Mouse (Mus musculus): Measurements from ENCODE around the gene Zfp148. TPM values are rescaled to one million over a fixed set of nuclear protein-coding genes. Genes with fewer than 3 reads are reported as not detected.
"Not testable (repeated sequence)": the region's sequence is repeated elsewhere in the genome, so short reads cannot be mapped to it uniquely, and the experiment has no call there.

Zfp148 gene
- total RNA-seq (2012; rRNA removed) (14.8 and 15.6 TPM in 2 replicates), polyA plus RNA-seq (2012; ENCODE audit: insufficient read depth in 1 of 2, insufficient read length in 2 of 2, low read depth in 1 of 2, low replicate concordance in 2 of 2, missing spikeins in 1 of 2) (10 to 100 TPM; 19.2 to 22.2 TPM)

DNA sequence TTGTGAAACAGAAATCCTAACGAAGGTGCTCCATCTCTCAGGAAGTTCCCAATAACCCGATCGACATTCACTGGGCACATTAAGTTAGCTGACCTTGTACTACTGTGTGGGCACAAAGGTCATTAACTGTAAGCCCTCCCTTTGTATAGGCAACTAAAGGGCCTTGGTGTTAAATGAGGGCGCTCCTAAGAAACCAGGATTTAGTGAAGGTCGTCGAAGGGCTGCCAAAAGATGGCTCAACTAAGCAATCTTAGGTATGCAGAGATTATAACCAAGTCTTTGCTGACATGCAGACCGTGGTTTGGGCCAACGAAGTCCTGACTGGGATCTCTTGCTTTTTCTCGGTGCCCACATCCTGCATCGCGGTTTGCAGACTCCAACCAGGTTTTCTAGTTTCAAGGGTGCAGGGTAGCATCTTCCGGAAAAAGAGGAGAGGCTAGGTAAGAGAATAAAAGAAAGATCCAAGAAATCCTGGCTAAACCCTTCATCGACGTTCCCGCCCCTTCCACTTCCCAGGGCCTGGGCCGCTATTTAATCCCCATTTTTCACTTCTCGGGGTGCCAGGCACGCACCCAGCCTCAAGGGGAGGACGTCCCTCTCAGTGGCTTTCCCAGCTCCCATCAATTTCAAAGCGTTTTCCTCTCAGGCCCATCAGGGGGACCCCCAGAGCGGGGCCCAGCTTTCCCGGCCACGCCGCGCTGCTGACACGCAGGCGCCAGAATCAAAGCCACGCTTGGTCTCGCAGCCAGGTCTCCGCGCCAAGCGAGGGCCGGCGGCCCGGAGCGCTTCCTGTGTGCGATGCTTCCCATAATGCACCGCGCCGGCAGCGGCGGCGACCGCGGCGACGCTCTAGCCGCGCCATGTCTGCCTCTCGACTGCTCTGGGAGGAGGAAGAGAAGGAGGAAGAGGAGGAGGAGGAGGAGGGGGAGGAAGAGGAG, at the start of gene Zfp148:
Gene Zfp148, plus strand, starts transcription at position 893 of the 938 bp plus-strand sequence.
- Histone ChIP-seq H3K27ac (ENCODE audit: control insufficient read depth, low read depth, low read length) (peak within 1 kb of the TSS; percentile 74), H3K4me3 (ENCODE audit: control insufficient read depth in 1 of 2, insufficient read depth in 1 of 2, low read depth in 2 of 2, low read length in 2 of 2) (peak within 1 kb of the TSS; percentile 90 to 95), H3K9ac (ENCODE audit: control insufficient read depth, low read depth, low read length, poor library complexity, severe bottlenecking) (peak within 1 kb of the TSS; percentile 96), H3K79me2 (ENCODE audit: control insufficient read depth, insufficient read depth, low read length, poor library complexity) (peaks cover 47% of the 10 kb centered on the region), H3K4me1 (ENCODE audit: control insufficient read depth in 1 of 2, insufficient read depth in 2 of 2, low read length in 2 of 2) (peaks cover 4 to 17% of the 10 kb centered on the region in 2 experiments), H3K36me3 (ENCODE audit: control insufficient read depth in 1 of 2, insufficient read depth in 2 of 2, low read length in 2 of 2) (peaks cover 0 to 23% of the 10 kb centered on the region in 2 experiments; a peak in 3 of 4 replicates)
- H3K9me3 ChIP-seq (replicated peaks; ENCODE audit: insufficient read depth, low read length); H3K27me3 ChIP-seq (ENCODE audit: control insufficient read depth in 1 of 2, insufficient read depth in 2 of 2, low read length in 2 of 2): not testable (repeated sequence)
- DNase-seq (ENCODE audit: low read depth, low spot score) = peak; percentile 96
- peak; percentile 47; the same call in 1 of the 2 replicates for TF ChIP-seq ZMIZ1 (IDR thresholded peaks at IDR 0.05; ENCODE audit: low read depth, low read length)
- TF ChIP-seq TBP (IDR thresholded peaks at IDR 0.05; ENCODE audit: low read depth, low read length) = peak; percentile 73
- TF ChIP-seq NELFE (IDR thresholded peaks at IDR 0.05; ENCODE audit: low read depth, low read length) = peak; percentile 94
- peak; percentile 81 for TF ChIP-seq SIN3A (IDR thresholded peaks at IDR 0.05; ENCODE audit: low read length)
- peak; percentile 69 for TF ChIP-seq TCF12 (IDR thresholded peaks at IDR 0.05; ENCODE audit: low read depth, low read length)
- TF ChIP-seq MXI1 (IDR thresholded peaks at IDR 0.05; ENCODE audit: low read depth, low read length) = peak; percentile 86
- peak; percentile 56; the same call in 1 of the 2 replicates for TF ChIP-seq MAX (IDR thresholded peaks at IDR 0.05; ENCODE audit: low read length)
- TF ChIP-seq POLR2AphosphoS2 (IDR thresholded peaks at IDR 0.05; ENCODE audit: low read length) = peak; percentile 92
- TF ChIP-seq ELF1 (IDR thresholded peaks at IDR 0.05; ENCODE audit: low read depth, low read length) = peak; percentile 95
- TF ChIP-seq NRF1 (IDR thresholded peaks at IDR 0.05; ENCODE audit: insufficient read depth, low read depth, low read length, poor library complexity, severe bottlenecking) = peak; percentile 61
- peak; percentile 86 to 94 for TF ChIP-seq POLR2A (IDR thresholded peaks at IDR 0.05; ENCODE audit: control insufficient read depth in 1 of 2, insufficient read depth in 1 of 2, low read depth in 1 of 2, low read length in 2 of 2, poor library complexity in 1 of 2)
- peak; percentile 72 for TF ChIP-seq MYC (IDR thresholded peaks at IDR 0.05; ENCODE audit: low read depth, low read length)
- peak; percentile 92 for TF ChIP-seq HCFC1 (IDR thresholded peaks at IDR 0.05; ENCODE audit: low read depth, low read length)

- TF ChIP-seq E2F4 (IDR thresholded peaks at IDR 0.05; ENCODE audit: borderline replicate concordance, low read depth, low read length) = no peak
- no peak for TF ChIP-seq ELF1 (IDR thresholded peaks at IDR 0.05; ENCODE audit: low read depth, low read length)
- TF ChIP-seq POLR2A (IDR thresholded peaks at IDR 0.05; ENCODE audit: control insufficient read depth in 1 of 2, insufficient read depth in 1 of 2, low read depth in 1 of 2, low read length in 2 of 2, poor library complexity in 1 of 2) = no peak
- TF ChIP-seq TAL1 (IDR thresholded peaks at IDR 0.05; ENCODE audit: low read length) = no peak
- no peak for TF ChIP-seq HCFC1 (IDR thresholded peaks at IDR 0.05; ENCODE audit: low read depth, low read length)
- TF ChIP-seq GABPA (IDR thresholded peaks at IDR 0.05; ENCODE audit: low read depth, low read length) = no peak
- no peak for TF ChIP-seq NRF1 (IDR thresholded peaks at IDR 0.05; ENCODE audit: insufficient read depth, low read depth, low read length, poor library complexity, severe bottlenecking)
- TF ChIP-seq USF1 (IDR thresholded peaks at IDR 0.05; ENCODE audit: low read depth, low read length) = no peak
- TF ChIP-seq MYC (IDR thresholded peaks at IDR 0.05; ENCODE audit: low read depth, low read length) = no peak
- TF ChIP-seq RCOR1 (IDR thresholded peaks at IDR 0.05; ENCODE audit: low read depth, low read length) = no peak
- TF ChIP-seq CHD1 (IDR thresholded peaks at IDR 0.05; ENCODE audit: low read depth, low read length) = no peak
- no peak for TF ChIP-seq USF2 (IDR thresholded peaks at IDR 0.05; ENCODE audit: borderline replicate concordance in 1 of 2, insufficient read depth in 1 of 2, low read depth in 1 of 2, low read length in 2 of 2)
- Histone ChIP-seq H3K9me3 (replicated peaks; ENCODE audit: insufficient read depth, low read length) (no peaks in the 10 kb centered on the region), H3K27ac (ENCODE audit: control insufficient read depth, low read depth, low read length) (no peak overlapping the region), H3K36me3 (ENCODE audit: control insufficient read depth in 1 of 2, insufficient read depth in 2 of 2, low read length in 2 of 2) (no peaks in the 10 kb centered on the region), H3K79me2 (ENCODE audit: control insufficient read depth, insufficient read depth, low read length, poor library complexity) (no peaks in the 10 kb centered on the region), H3K9ac (ENCODE audit: control insufficient read depth, low read depth, low read length, poor library complexity, severe bottlenecking) (no peak overlapping the region), H3K4me1 (ENCODE audit: control insufficient read depth in 1 of 2, insufficient read depth in 2 of 2, low read length in 2 of 2) (no peaks in the 10 kb centered on the region), H3K27me3 (ENCODE audit: control insufficient read depth in 1 of 2, insufficient read depth in 2 of 2, low read length in 2 of 2) (no peaks in the 10 kb centered on the region), H3K4me3 (ENCODE audit: control insufficient read depth in 1 of 2, insufficient read depth in 1 of 2, low read depth in 2 of 2, low read length in 2 of 2) (no peak overlapping the region)
- no peak for DNase-seq (ENCODE audit: low read depth, low spot score)
Observed at GRCm38 (mm10) chr16:33333015-33333414, 47.6 kb upstream of the Zfp148 start.

Measured in MEL (cell line).